Mouse (Mus musculus) cerebellum, adult 11-12 months (tissue): ENCODE measurements around the gene Kmt2e.
"Not testable (repeated sequence)": the region's sequence is repeated elsewhere in the genome, so short reads cannot be mapped to it uniquely, and the experiment has no call there.

Source experiments
- DNase-seq: peaks from one replicate; pipeline ENCODE4 v3.0.0; 2022

Gene Kmt2e

GRCm38 (mm10) chr5:23505578-23505977 is 71.3 kb downstream of the Kmt2e start:
- DNase-seq, result no peak

- no peak for DNase-seq
Measured at GRCm38 (mm10) chr5:23507210-23507609, 73.0 kb downstream of the Kmt2e start.

- no peak for DNase-seq
Measured at GRCm38 (mm10) chr5:23508630-23509029, 74.4 kb downstream of the Kmt2e start.

GRCm38 (mm10) chr5:23511456-23511855 is 77.2 kb downstream of the Kmt2e start:
- DNase-seq, result no peak

GRCm38 (mm10) chr5:23512556-23512955 is 78.3 kb downstream of the Kmt2e start:
- DNase-seq, result no peak

- no peak for DNase-seq
Measured at GRCm38 (mm10) chr5:23513468-23513867, 79.2 kb downstream of the Kmt2e start.

- no peak for DNase-seq
Measured at GRCm38 (mm10) chr5:23515038-23515437, 80.8 kb downstream of the Kmt2e start.

GRCm38 (mm10) chr5:23516962-23517361 is 82.7 kb downstream of the Kmt2e start:
- no peak for DNase-seq

GRCm38 (mm10) chr5:23517839-23518238 is 83.6 kb downstream of the Kmt2e start:
- peak; percentile 42 for DNase-seq

GRCm38 (mm10) chr5:23518673-23519072 is 84.4 kb downstream of the Kmt2e start:
- peak; percentile 51 for DNase-seq

GRCm38 (mm10) chr5:23519679-23520078 is 85.4 kb downstream of the Kmt2e start:
- DNase-seq, result no peak

GRCm38 (mm10) chr5:23521645-23522044 is 87.4 kb downstream of the Kmt2e start:
- no peak for DNase-seq

- no peak for DNase-seq
Measured at GRCm38 (mm10) chr5:23523936-23524335, 89.7 kb downstream of the Kmt2e start.

GRCm38 (mm10) chr5:23524621-23525020 is 90.4 kb downstream of the Kmt2e start:
- no peak for DNase-seq

GRCm38 (mm10) chr5:23531100-23531499 is 96.9 kb downstream of the Kmt2e start:
- no peak for DNase-seq

- DNase-seq, result no peak
Measured at GRCm38 (mm10) chr5:23531541-23532096, 97.4 kb downstream of the Kmt2e start.

GRCm38 (mm10) chr5:23535692-23536091 is 101.5 kb downstream of the Kmt2e start:
- DNase-seq, result no peak

GRCm38 (mm10) chr5:23551687-23552086 is 117.4 kb downstream of the Kmt2e start:
- peak; percentile 15 for DNase-seq

GRCm38 (mm10) chr5:23553338-23553737 is 119.1 kb downstream of the Kmt2e start:
- not testable (repeated sequence) for DNase-seq
